Comparison of ENCODE assay signal across 7 mouse cellular contexts in the genomic region with DNA sequence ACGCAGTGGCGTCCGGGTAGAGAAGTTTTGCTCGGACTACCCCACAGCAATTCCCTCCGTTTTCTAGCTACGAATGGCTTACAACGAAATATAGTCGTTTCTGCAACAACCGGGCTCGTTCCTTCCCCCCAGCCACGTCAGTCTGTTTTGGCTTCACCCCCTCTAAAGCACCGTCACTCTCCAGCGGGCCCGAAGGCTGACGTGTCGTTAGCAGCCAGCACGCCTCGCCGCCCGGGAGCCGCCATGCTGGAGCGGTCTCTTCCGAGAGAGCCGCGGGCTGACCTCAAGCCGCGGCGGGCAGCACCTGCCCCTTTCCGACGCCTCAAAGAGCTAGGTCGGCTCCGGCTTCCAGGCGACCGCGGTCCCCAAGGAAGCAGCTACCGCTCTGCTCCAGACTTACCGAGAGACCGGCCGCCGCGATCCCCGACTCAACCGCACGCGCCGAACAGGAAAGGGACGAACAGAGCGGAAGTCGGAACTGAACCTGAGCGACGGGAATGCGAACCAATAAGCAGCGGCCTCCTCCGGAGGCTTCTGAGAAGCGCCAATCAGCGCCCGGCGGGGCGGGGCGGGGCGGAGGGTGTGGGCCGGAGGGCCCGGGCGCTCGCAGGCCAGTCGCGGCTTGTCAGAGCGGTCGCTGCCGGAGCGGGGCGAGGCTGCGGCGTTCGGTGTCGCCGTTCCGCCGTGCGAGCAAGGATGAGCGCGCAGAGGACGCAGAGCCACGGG. TPM values are rescaled to one million over a fixed set of nuclear protein-coding genes. Genes with fewer than 3 reads are reported as not detected.
DNase-seq lines count a peak whose midpoint lies in the region; ATAC-seq lines count a peak whose summit lies in the region.

Gene Rpl36al (minus strand): TSS at position 501 of the 726 bp plus-strand sequence.
Gene Mgat2 (plus strand): TSS at position 575 of the 726 bp plus-strand sequence.

- peak within 1 kb of the TSS; percentile 86 for H3K4me3 ChIP-seq in intestine, embryonic 16.5 days (ENCODE audit: low read length)
- peak within 1 kb of the TSS; percentile 89 for H3K4me3 ChIP-seq in midbrain, embryonic 11.5 days (ENCODE audit: low read depth, low read length)

- intact Hi-C loops in left cerebral cortex, postnatal 36 days (cut with DNase I), result loop anchor here (1.0 kb wide), 1 partner anchor 14 kb away; the partner anchor contains the start of gene Gm49383

- H3K9ac ChIP-seq in intestine, embryonic 16.5 days (ENCODE audit: low read depth, low read length), result peak within 1 kb of the TSS; percentile 93
- H3K9ac ChIP-seq in midbrain, embryonic 11.5 days (ENCODE audit: low read length), result peak within 1 kb of the TSS; percentile 92

- under 1% methylated on average over 82 of the region's 84 CpGs for WGBS in intestine, embryonic 16.5 days
- under 1% methylated on average over 84 of the region's 84 CpGs for WGBS in midbrain, embryonic 11.5 days

- peak within 1 kb of the TSS; percentile 92 for H3K4me2 ChIP-seq in intestine, embryonic 16.5 days (ENCODE audit: low read depth, low read length)
- H3K4me2 ChIP-seq in midbrain, embryonic 11.5 days, result peak within 1 kb of the TSS; percentile 98

- H3K27ac ChIP-seq in intestine, embryonic 16.5 days (ENCODE audit: low read length), result peak within 1 kb of the TSS; percentile 90
- H3K27ac ChIP-seq in midbrain, embryonic 11.5 days (ENCODE audit: low read depth, low read length), result peak within 1 kb of the TSS; percentile 80

- no peaks in the 10 kb centered on the region for H3K27me3 ChIP-seq in intestine, embryonic 16.5 days (replicated peaks; ENCODE audit: control insufficient read depth, insufficient read depth, low read length)
- no peaks in the 10 kb centered on the region for H3K27me3 ChIP-seq in midbrain, embryonic 11.5 days (ENCODE audit: control insufficient read depth, insufficient read depth, low read length)

- ATAC-seq in intestine, embryonic 16.5 days, result peak; percentile 99
- peak; percentile 100 for ATAC-seq in midbrain, embryonic 11.5 days (ENCODE audit: low FRiP score)

- DNase-seq in adrenal gland, adult 8-10 months, result peak; percentile 97
- DNase-seq in embryo, embryonic 9.5 days (ENCODE audit: extremely low spot score), result peak; percentile 96
- DNase-seq in gastrocnemius, postnatal 4 days (ENCODE audit: low spot score in 2 of 2), result peak; percentile 99 to 100
- peak; percentile 98 for DNase-seq in left cerebral cortex, postnatal 36 days (ENCODE audit: low spot score in 2 of 2)
- DNase-seq in midbrain, embryonic 11.5 days (ENCODE audit: low spot score, missing footprints), result peak; percentile 100
- DNase-seq in skeletal muscle tissue, adult 2 months (ENCODE audit: low read depth, low spot score), result peak; percentile 97

- no peaks in the 10 kb centered on the region for H3K9me3 ChIP-seq in intestine, embryonic 16.5 days (ENCODE audit: control insufficient read depth, low read length)
- H3K9me3 ChIP-seq in midbrain, embryonic 11.5 days (ENCODE audit: control insufficient read depth, low read length), result no peaks in the 10 kb centered on the region

- peaks cover 4% of the 10 kb centered on the region; the same call in 1 of the 2 replicates for H3K36me3 ChIP-seq in intestine, embryonic 16.5 days (ENCODE audit: control insufficient read depth, insufficient read depth, low read length)
- H3K36me3 ChIP-seq in midbrain, embryonic 11.5 days (ENCODE audit: control insufficient read depth, insufficient read depth, low read length), result peaks cover 6% of the 10 kb centered on the region; the same call in 1 of the 2 replicates

- peaks cover 17% of the 10 kb centered on the region for H3K4me1 ChIP-seq in intestine, embryonic 16.5 days (ENCODE audit: control insufficient read depth, insufficient read depth, low read length)
- peaks cover 16% of the 10 kb centered on the region for H3K4me1 ChIP-seq in midbrain, embryonic 11.5 days (ENCODE audit: control insufficient read depth, insufficient read depth, low read length)

RNA-seq across cellular contexts. Expression of gene Rpl36al, which starts in this region (rescaled TPM):
- 100 to 1,000 TPM; 457 to 680 (median 548) TPM for total RNA-seq in adrenal gland, adult 8-10 months (2022)
- total RNA-seq in gastrocnemius, postnatal 4 days (2021), result 100 to 1,000 TPM; 310 to 322 TPM
- polyA plus RNA-seq in intestine, embryonic 16.5 days (2015; fragmentation: Nextera tagmentation; extraction: Ambion mirVana), result 602 and 654 TPM in 2 replicates
- total RNA-seq in left cerebral cortex, postnatal 36 days (2021), result 100 to 1,000 TPM; 165 to 192 TPM
- polyA plus RNA-seq in midbrain, embryonic 11.5 days (2014; fragmentation: Nextera tagmentation; extraction: Ambion mirVana), result 470 and 474 TPM in 2 replicates

RNA-seq across cellular contexts. Expression of gene Mgat2, which starts in this region (rescaled TPM):
- total RNA-seq in adrenal gland, adult 8-10 months (2022), result 10 to 100 TPM; 59.8 to 89.4 (median 61.3) TPM
- 10 to 100 TPM; 34.3 to 35.4 TPM for total RNA-seq in gastrocnemius, postnatal 4 days (2021)
- polyA plus RNA-seq in intestine, embryonic 16.5 days (2015; fragmentation: Nextera tagmentation; extraction: Ambion mirVana), result 35.6 and 39.7 TPM in 2 replicates
- 10 to 100 TPM; 27.3 to 30.7 TPM for total RNA-seq in left cerebral cortex, postnatal 36 days (2021)
- 34.5 and 35.7 TPM in 2 replicates for polyA plus RNA-seq in midbrain, embryonic 11.5 days (2014; fragmentation: Nextera tagmentation; extraction: Ambion mirVana)

Comparison
In these comparisons a context has a peak if more than half of its experiments do, and no peak if none do; other contexts are left out.
1. Peak in every context shown above with its lines: DNase-seq, ATAC-seq, H3K4me3 ChIP-seq and H3K27ac ChIP-seq.